Mouse (Mus musculus): ENCODE data around the gene Zbtb22. TPM values are rescaled to one million over a fixed set of nuclear protein-coding genes. Genes with fewer than 3 reads are reported as not detected.
A peak's percentile ranks its signal among the peaks of the same experiment; 100 is the strongest.

The Zbtb22 gene
- polyA plus RNA-seq, 1 experiment from 2014 or later = 20.9 TPM

DNA sequence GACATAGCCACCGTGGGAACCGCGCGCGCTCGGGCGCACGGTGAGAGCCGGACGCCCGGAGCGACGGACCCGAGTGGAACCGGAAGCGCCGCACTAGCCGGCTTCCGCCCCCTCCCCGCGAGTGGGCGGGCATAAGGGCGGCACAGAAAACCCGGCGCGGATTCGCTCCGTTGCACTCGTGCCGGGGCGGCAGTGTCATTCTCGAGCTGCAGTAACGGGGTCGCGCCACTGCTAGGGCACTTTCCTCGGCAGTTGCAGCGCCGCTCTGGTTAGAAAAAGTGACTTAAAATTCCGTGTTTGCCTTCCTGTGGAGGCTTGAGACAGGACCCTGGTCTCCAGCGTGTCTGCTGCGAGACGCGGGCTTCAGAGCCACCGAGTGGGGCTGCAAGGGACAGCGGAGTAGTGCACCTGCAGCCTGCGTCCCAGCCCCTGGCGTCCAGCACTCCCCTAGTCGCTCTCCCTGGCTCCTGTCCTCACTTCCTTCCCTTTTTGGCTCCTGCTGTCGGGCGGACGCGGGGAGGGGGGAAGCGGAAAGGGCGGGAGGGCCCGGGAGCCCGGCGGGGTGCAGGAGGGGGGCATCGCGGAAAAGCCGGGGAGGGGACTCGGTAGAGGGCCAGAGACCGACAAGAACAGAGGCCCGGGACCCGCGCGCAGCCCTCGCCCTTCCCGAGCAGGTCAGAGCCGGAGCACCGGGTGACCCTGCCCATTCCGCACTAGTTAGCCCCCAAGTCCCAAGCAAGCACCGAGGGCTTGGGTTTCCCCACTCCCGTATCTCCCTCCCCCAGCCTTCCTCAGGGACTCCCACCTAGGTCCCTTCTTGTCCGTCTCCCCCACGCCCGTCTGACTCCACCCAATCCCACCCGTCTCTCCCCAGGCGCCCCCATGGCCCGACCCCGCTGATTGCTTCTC lies 13.9 kb downstream of the Zbtb22 start, which contains the start of gene Rgl2:
Gene Rgl2 (plus strand): TSS at position 173 of the 909 bp plus-strand sequence.
- H3K27me3 ChIP-seq (ENCODE audit: insufficient read depth, low read length) = no peaks in the 10 kb centered on the region
- peak within 1 kb of the TSS; percentile 98 for H3K27ac ChIP-seq (ENCODE audit: low read length)
- 0% methylated on average over 77 of the region's 80 CpGs for WGBS
- no peaks in the 10 kb centered on the region for H3K9me3 ChIP-seq (ENCODE audit: low read length)
- peaks cover 10% of the 10 kb centered on the region; the same call in 1 of the 2 replicates for H3K36me3 ChIP-seq (ENCODE audit: insufficient read depth, low read length)
- peak within 1 kb of the TSS; percentile 98 for H3K4me2 ChIP-seq (replicated peaks; ENCODE audit: low read depth, low read length)
- H3K4me1 ChIP-seq (ENCODE audit: insufficient read depth, low read length) = peaks cover 18% of the 10 kb centered on the region
- peak; percentile 82 for ATAC-seq (ENCODE audit: low FRiP score, low TSS enrichment)
- H3K9ac ChIP-seq (replicated peaks; ENCODE audit: low read length) = peak within 1 kb of the TSS; percentile 88
- peak within 1 kb of the TSS; percentile 88 for H3K4me3 ChIP-seq (ENCODE audit: low read length)

DNA sequence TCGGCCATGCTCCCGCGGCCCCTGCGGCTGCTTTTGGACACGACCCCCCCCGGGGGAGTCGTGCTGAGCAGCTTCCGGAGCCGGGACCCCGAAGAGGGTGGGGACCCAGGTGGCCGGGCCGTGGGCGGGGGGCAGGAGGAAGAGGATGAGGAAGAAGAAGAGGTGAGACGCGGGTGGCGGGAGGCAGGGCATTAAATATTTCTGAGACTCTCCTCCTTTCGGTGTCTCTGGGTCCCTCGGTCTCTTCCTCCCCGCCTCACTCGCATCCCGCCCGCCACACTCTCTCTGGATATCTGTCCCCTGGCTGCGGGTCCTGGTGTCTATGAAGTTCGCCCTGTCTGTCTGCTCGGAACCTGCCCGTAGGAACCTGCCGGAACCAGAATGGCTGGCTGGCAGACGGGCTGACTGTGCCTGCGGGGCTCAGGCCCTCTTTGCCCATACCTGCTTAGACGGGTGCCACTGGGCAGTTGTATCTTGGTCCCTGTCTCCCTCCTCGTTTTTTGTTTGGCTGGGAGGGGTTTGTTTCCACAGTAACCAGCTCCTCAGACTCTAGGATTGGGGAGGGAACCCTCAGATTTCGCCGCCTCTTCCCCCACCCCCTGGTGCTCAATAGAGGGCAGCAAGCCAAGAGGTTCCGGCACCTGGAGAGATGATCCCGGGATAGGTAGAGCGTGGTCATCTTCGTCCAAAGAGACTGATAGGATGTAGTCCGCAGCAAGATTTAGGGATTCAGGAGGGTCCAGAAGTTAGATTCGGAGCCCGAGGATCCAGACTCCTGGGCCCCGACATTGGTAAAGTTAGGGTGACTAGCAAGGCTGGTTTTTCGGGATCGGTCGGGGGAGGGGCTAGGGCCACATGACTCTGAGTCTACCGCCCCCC lies 14.8 kb downstream of the Zbtb22 start:
- H3K4me2 ChIP-seq (replicated peaks; ENCODE audit: low read depth, low read length) = peak overlapping the region; percentile 98
- no peaks in the 10 kb centered on the region for H3K9me3 ChIP-seq (ENCODE audit: low read length)
- WGBS = under 1% methylated on average over 42 of the region's 45 CpGs
- peak overlapping the region; percentile 98 for H3K27ac ChIP-seq (ENCODE audit: low read length)
- peak overlapping the region; percentile 88 for H3K9ac ChIP-seq (replicated peaks; ENCODE audit: low read length)
- peaks cover 18% of the 10 kb centered on the region for H3K4me1 ChIP-seq (ENCODE audit: insufficient read depth, low read length)
- ATAC-seq (ENCODE audit: low FRiP score, low TSS enrichment) = peak; percentile 14; the same call in 1 of the 2 replicates
- peak overlapping the region; percentile 88 for H3K4me3 ChIP-seq (ENCODE audit: low read length)
- H3K36me3 ChIP-seq (ENCODE audit: insufficient read depth, low read length) = peaks cover 13% of the 10 kb centered on the region; the same call in 1 of the 2 replicates
- no peaks in the 10 kb centered on the region for H3K27me3 ChIP-seq (ENCODE audit: insufficient read depth, low read length)

DNA sequence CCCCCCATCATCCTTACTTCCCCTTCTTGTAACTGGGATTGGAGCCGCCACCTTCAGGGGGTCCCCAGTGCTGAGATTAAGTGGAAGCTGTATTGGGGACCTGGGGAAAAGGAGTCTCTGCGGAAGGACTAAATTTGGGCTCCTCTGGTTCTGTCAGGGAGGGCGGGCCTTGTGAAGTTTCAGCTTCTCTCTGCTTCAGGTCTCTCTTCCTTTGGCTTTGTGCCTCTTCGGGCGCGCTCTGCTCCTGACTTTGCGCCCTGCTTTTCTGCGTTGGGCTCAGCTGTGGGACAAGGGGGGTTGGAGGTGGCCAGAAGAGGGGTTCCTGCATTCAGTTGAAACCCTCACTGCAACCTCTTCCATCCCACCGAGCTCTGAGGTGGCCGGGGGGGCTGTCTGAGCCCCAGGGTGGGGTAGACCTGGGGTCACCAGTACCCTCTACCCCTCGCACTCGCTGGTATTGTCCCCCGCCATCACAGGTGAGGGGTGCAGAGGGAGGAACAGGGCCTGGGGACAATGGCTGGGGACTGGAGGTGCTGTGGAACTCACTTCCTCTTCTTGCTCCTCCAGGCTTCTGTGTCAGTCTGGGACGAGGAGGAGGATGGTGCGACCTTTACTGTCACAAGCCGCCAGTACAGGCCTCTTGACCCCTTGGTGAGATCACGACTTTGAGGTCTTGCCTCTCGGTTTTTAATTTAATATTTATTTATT lies 15.6 kb downstream of the Zbtb22 start:
- peaks cover 13% of the 10 kb centered on the region for H3K36me3 ChIP-seq (ENCODE audit: insufficient read depth, low read length)
- peak overlapping the region; percentile 88 for H3K4me3 ChIP-seq (ENCODE audit: low read length)
- no peak overlapping the region for H3K27ac ChIP-seq (ENCODE audit: low read length)
- peaks cover 18% of the 10 kb centered on the region for H3K4me1 ChIP-seq (ENCODE audit: insufficient read depth, low read length)
- no peak for ATAC-seq (ENCODE audit: low FRiP score, low TSS enrichment)
- 40% methylated on average over 18 of the region's 18 CpGs for WGBS
- no peaks in the 10 kb centered on the region for H3K9me3 ChIP-seq (ENCODE audit: low read length)
- H3K27me3 ChIP-seq (ENCODE audit: insufficient read depth, low read length) = no peaks in the 10 kb centered on the region
- H3K4me2 ChIP-seq (replicated peaks; ENCODE audit: low read depth, low read length) = peak overlapping the region; percentile 98
- peak overlapping the region; percentile 88 for H3K9ac ChIP-seq (replicated peaks; ENCODE audit: low read length)

DNA sequence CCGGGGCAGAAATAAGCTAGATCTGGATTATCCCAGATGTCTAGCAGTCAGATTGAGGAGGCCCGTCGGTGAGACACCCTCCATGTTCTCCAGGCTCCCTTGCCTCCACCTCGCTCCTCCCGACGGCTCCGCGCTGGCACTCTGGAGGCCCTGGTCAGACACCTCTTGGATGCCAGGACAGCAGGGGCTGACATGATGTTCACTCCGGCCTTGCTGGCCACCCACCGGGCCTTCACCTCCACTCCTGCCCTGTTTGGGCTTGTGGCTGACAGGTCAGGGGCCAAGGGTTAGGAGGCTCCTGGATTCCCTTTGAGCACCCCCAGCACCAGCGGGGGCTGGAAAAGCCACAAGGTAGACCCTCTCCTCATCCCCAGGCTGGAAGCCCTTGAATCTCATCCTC lies 16.2 kb downstream of the Zbtb22 start:
- no peak overlapping the region for H3K27ac ChIP-seq (ENCODE audit: low read length)
- ATAC-seq (ENCODE audit: low FRiP score, low TSS enrichment) = no peak
- 93% methylated on average over 11 of the region's 11 CpGs for WGBS

GRCm38 (mm10) chr17:33932448-33932847 lies 16.7 kb downstream of the Zbtb22 start:
- ATAC-seq (ENCODE audit: low FRiP score, low TSS enrichment) = no peak
- no peak overlapping the region for H3K27ac ChIP-seq (ENCODE audit: low read length)
- 85% methylated on average over 14 of the region's 14 CpGs for WGBS
- H3K4me3 ChIP-seq (ENCODE audit: low read length) = no peak overlapping the region
- H3K4me2 ChIP-seq (replicated peaks; ENCODE audit: low read depth, low read length) = no peak overlapping the region
- H3K27me3 ChIP-seq (ENCODE audit: insufficient read depth, low read length) = no peaks in the 10 kb centered on the region
- peaks cover 18% of the 10 kb centered on the region for H3K4me1 ChIP-seq (ENCODE audit: insufficient read depth, low read length)
- H3K36me3 ChIP-seq (ENCODE audit: insufficient read depth, low read length) = peaks cover 22% of the 10 kb centered on the region
- H3K9me3 ChIP-seq (ENCODE audit: low read length) = no peaks in the 10 kb centered on the region
- H3K9ac ChIP-seq (replicated peaks; ENCODE audit: low read length) = no peak overlapping the region

More for the DNA sequence above, 16.2 kb downstream of the Zbtb22 start:
- H3K36me3 ChIP-seq (ENCODE audit: insufficient read depth, low read length) = peaks cover 17% of the 10 kb centered on the region
- H3K27me3 ChIP-seq (ENCODE audit: insufficient read depth, low read length) = no peaks in the 10 kb centered on the region
- no peak overlapping the region for H3K9ac ChIP-seq (replicated peaks; ENCODE audit: low read length)
- no peaks in the 10 kb centered on the region for H3K9me3 ChIP-seq (ENCODE audit: low read length)
- H3K4me1 ChIP-seq (ENCODE audit: insufficient read depth, low read length) = peaks cover 18% of the 10 kb centered on the region
- H3K4me3 ChIP-seq (ENCODE audit: low read length) = no peak overlapping the region
- no peak overlapping the region for H3K4me2 ChIP-seq (replicated peaks; ENCODE audit: low read depth, low read length)

- Histone ChIP-seq H3K27me3 (ENCODE audit: insufficient read depth, low read length) (no peaks in the 10 kb centered on the region), H3K4me1 (ENCODE audit: insufficient read depth, low read length) (peaks cover 18% of the 10 kb centered on the region), H3K27ac (ENCODE audit: low read length) (no peak overlapping the region), H3K9me3 (ENCODE audit: low read length) (no peaks in the 10 kb centered on the region), H3K4me2 (replicated peaks; ENCODE audit: low read depth, low read length) (no peak overlapping the region), H3K36me3 (ENCODE audit: insufficient read depth, low read length) (peaks cover 25% of the 10 kb centered on the region), H3K4me3 (ENCODE audit: low read length) (no peak overlapping the region), H3K9ac (replicated peaks; ENCODE audit: low read length) (no peak overlapping the region)
- 89% methylated on average over 15 of the region's 15 CpGs for WGBS
- no peak for ATAC-seq (ENCODE audit: low FRiP score, low TSS enrichment)
Measured at GRCm38 (mm10) chr17:33932970-33933369, 17.3 kb downstream of the Zbtb22 start.

GRCm38 (mm10) chr17:33935422-33936055 lies 19.8 kb downstream of the Zbtb22 start:
- WGBS = 83% methylated on average over 21 of the region's 21 CpGs
- H3K9me3 ChIP-seq (ENCODE audit: low read length) = no peaks in the 10 kb centered on the region
- H3K4me3 ChIP-seq (ENCODE audit: low read length) = no peak overlapping the region
- H3K27me3 ChIP-seq (ENCODE audit: insufficient read depth, low read length) = no peaks in the 10 kb centered on the region
- H3K27ac ChIP-seq (ENCODE audit: low read length) = no peak overlapping the region
- ATAC-seq (ENCODE audit: low FRiP score, low TSS enrichment) = no peak
- no peak overlapping the region for H3K9ac ChIP-seq (replicated peaks; ENCODE audit: low read length)
- no peak overlapping the region for H3K4me2 ChIP-seq (replicated peaks; ENCODE audit: low read depth, low read length)
- H3K36me3 ChIP-seq (ENCODE audit: insufficient read depth, low read length) = peaks cover 30% of the 10 kb centered on the region
- peaks cover 18% of the 10 kb centered on the region for H3K4me1 ChIP-seq (ENCODE audit: insufficient read depth, low read length)

GRCm38 (mm10) chr17:33936993-33937392 lies 21.3 kb downstream of the Zbtb22 start:
- Histone ChIP-seq H3K4me3 (ENCODE audit: low read length) (no peak overlapping the region), H3K36me3 (ENCODE audit: insufficient read depth, low read length) (peaks cover 30% of the 10 kb centered on the region), H3K27me3 (ENCODE audit: insufficient read depth, low read length) (no peaks in the 10 kb centered on the region), H3K9ac (replicated peaks; ENCODE audit: low read length) (no peak overlapping the region), H3K27ac (ENCODE audit: low read length) (no peak overlapping the region), H3K4me2 (replicated peaks; ENCODE audit: low read depth, low read length) (no peak overlapping the region), H3K9me3 (ENCODE audit: low read length) (no peaks in the 10 kb centered on the region), H3K4me1 (ENCODE audit: insufficient read depth, low read length) (peaks cover 17% of the 10 kb centered on the region)
- no peak for ATAC-seq (ENCODE audit: low FRiP score, low TSS enrichment)
- 87% methylated on average over 15 of the region's 15 CpGs for WGBS

DNA sequence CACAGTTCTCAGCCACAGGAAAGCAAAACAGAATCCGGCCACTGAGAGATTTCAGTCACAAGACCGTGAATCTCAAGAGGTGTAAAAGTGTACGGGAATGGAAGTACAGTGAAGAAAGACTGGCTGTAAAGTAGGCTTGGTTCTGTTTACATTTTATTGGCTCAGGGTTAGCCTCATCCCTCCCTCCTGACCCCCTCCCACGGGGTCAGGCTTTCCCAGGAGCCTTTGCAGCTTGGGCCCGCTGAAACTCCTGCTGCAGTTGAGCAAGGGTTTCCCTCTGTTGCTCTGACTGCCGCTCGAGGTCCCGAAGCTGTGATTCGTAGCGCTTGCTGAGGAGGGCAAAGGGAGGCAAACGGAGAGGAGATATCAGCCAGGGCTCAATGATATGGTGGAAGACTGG lies 23.1 kb downstream of the Zbtb22 start:
- no peak overlapping the region for H3K9ac ChIP-seq (replicated peaks; ENCODE audit: low read length)
- ATAC-seq (ENCODE audit: low FRiP score, low TSS enrichment) = no peak
- no peak overlapping the region for H3K4me2 ChIP-seq (replicated peaks; ENCODE audit: low read depth, low read length)

More for the DNA sequence above, 23.1 kb downstream of the Zbtb22 start:
- Histone ChIP-seq H3K4me1 (ENCODE audit: insufficient read depth, low read length) (peaks cover 17% of the 10 kb centered on the region), H3K27me3 (ENCODE audit: insufficient read depth, low read length) (no peaks in the 10 kb centered on the region), H3K4me3 (ENCODE audit: low read length) (no peak overlapping the region), H3K9me3 (ENCODE audit: low read length) (no peaks in the 10 kb centered on the region), H3K36me3 (ENCODE audit: insufficient read depth, low read length) (peaks cover 37% of the 10 kb centered on the region), H3K27ac (ENCODE audit: low read length) (no peak overlapping the region)
- WGBS = 71% methylated on average over 11 of the region's 11 CpGs
